Mouse (Mus musculus) kidney, adult 2 months (tissue): Measurements from ENCODE around the gene Frat2.

Experiments used
- CTCF ChIP-seq: fragments of 200-500 bp; conservative IDR thresholded peaks from 2 replicates; pipeline ENCODE4 v1.5.1; 2011; ENCODE audit warnings: low read depth, mild to moderate bottlenecking, control low read depth, low read length, moderate library complexity, mixed read lengths; ENCODE audit not compliant: insufficient read depth, insufficient read length
- POLR2A ChIP-seq: fragments of 200-500 bp; IDR thresholded peaks from one replicate; pipeline ENCODE4 v1.6.1; 2011; ENCODE audit warnings: low read depth, low read length, control low read depth

- TF ChIP-seq CTCF: no peak
- no peak for TF ChIP-seq POLR2A
Measured at GRCm38 (mm10) chr19:41852423-41852822, 4.5 kb upstream of the Frat2 start.
